Mouse (Mus musculus) CH12.LX (cell line): ENCODE measurements around the gene Trio. TPM values are rescaled to one million over a fixed set of nuclear protein-coding genes. Genes with fewer than 3 reads are reported as not detected.

Experiments used
- DNase-seq: peaks from one replicate; pipeline ENCODE4 v3.0.0-alpha.2; 2013; ENCODE audit errors: extremely low read depth
- H3K27ac ChIP-seq: 2 replicates; pipeline ENCODE4 v1.5.1; 2012; ENCODE audit warnings: low read depth, mild to moderate bottlenecking, control low read depth, moderate library complexity; ENCODE audit not compliant: insufficient read depth
- H3K27me3 ChIP-seq: replicated peaks from 2 replicates; pipeline ENCODE3; 2012; ENCODE audit warnings: inconsistent platforms
- H3K36me3 ChIP-seq, 2 experiments: replicated peaks in 1 of 2; 2 replicates each; pipeline versions ENCODE3 to v1.6.1; 2012; ENCODE audit warnings: inconsistent platforms in 1 of 2, low read length in 1 of 2, mild to moderate bottlenecking in 1 of 2, mixed read lengths in 1 of 2, moderate library complexity in 1 of 2; ENCODE audit not compliant: control insufficient read depth in 1 of 2, insufficient read depth in 1 of 2
- H3K4me1 ChIP-seq, 2 experiments: 2 replicates each; pipeline ENCODE4 v1.6.1; 2012; ENCODE audit warnings: inconsistent platforms in 1 of 2, moderate library complexity in 1 of 2; ENCODE audit not compliant: insufficient read depth in 2 of 2, control insufficient read depth in 1 of 2
- H3K4me2 ChIP-seq: 2 replicates; pipeline ENCODE4 v1.6.1; 2012; ENCODE audit warnings: low read depth, mild to moderate bottlenecking, control low read depth; ENCODE audit not compliant: poor library complexity, insufficient read depth, severe bottlenecking
- H3K4me3 ChIP-seq, 3 experiments: fragments of 150-350 bp in 1 of 3; sonication (generic) in 1 of 3; replicated peaks in 1 of 3; 2 replicates each; pipeline versions ENCODE3 to v1.5.1; 2011 to 2012; ENCODE audit warnings: low read depth in 2 of 3, low read length in 2 of 3, mild to moderate bottlenecking in 2 of 3, moderate library complexity in 2 of 3, control low read depth in 1 of 3, improper control_type of control experiment in 1 of 3, inconsistent platforms in 1 of 3, mixed read lengths in 1 of 3; ENCODE audit not compliant: poor library complexity in 1 of 3
- H3K79me2 ChIP-seq: replicated peaks from 2 replicates; pipeline ENCODE4 v1.6.1; 2012; ENCODE audit warnings: mild to moderate bottlenecking, moderate library complexity; ENCODE audit not compliant: control insufficient read depth, poor library complexity, insufficient read depth, severe bottlenecking; ENCODE audit errors: extremely low read depth
- H3K9ac ChIP-seq: 2 replicates; pipeline ENCODE4 v1.6.1; 2012; ENCODE audit warnings: low read depth, mild to moderate bottlenecking, control low read depth, moderate library complexity; ENCODE audit not compliant: insufficient read depth
- H3K9me3 ChIP-seq: replicated peaks from 2 replicates; pipeline ENCODE3; 2012; ENCODE audit warnings: low read length, inconsistent platforms, mixed read lengths
- BHLHE40 ChIP-seq: IDR thresholded peaks from 2 replicates; pipeline ENCODE4 v1.6.1; 2011; ENCODE audit warnings: mild to moderate bottlenecking, low read depth, low read length, improper control_type of control experiment
- CHD1 ChIP-seq: IDR thresholded peaks from 2 replicates; pipeline ENCODE4 v1.6.1; 2012; ENCODE audit warnings: low read depth, low read length, improper control_type of control experiment, inconsistent platforms
- CHD2 ChIP-seq: IDR thresholded peaks from 2 replicates; pipeline ENCODE4 v1.6.1; 2011; ENCODE audit warnings: low read length, improper control_type of control experiment
- CTCF ChIP-seq, 2 experiments: IDR thresholded peaks in 1 of 2; conservative IDR thresholded peaks in 1 of 2; 2 replicates each; pipeline ENCODE4 v1.5.1; 2011 to 2012; ENCODE audit warnings: low read depth in 2 of 2, low read length in 2 of 2, improper control_type of control experiment in 1 of 2, inconsistent platforms in 1 of 2, mild to moderate bottlenecking in 1 of 2, moderate library complexity in 1 of 2
- ETS1 ChIP-seq: conservative IDR thresholded peaks from 2 replicates; pipeline ENCODE4 v1.6.1; 2012; ENCODE audit warnings: low read depth, mild to moderate bottlenecking, inconsistent platforms, low read length, improper control_type of control experiment, moderate library complexity
- HCFC1 ChIP-seq: IDR thresholded peaks from 2 replicates; pipeline ENCODE4 v1.6.1; 2012; ENCODE audit warnings: low read depth, mild to moderate bottlenecking, inconsistent platforms, low read length, improper control_type of control experiment
- IRF4 ChIP-seq: IDR thresholded peaks from 2 replicates; pipeline ENCODE4 v1.6.1; 2014; ENCODE audit warnings: low read depth, mild to moderate bottlenecking, inconsistent platforms, low read length, improper control_type of control experiment
- JUN ChIP-seq: IDR thresholded peaks from 2 replicates; pipeline ENCODE4 v1.6.1; 2011; ENCODE audit warnings: low read depth, mild to moderate bottlenecking, low read length, improper control_type of control experiment, moderate library complexity; ENCODE audit not compliant: insufficient read depth
- JUND ChIP-seq: conservative IDR thresholded peaks from 2 replicates; pipeline ENCODE4 v1.6.1; 2011; ENCODE audit warnings: low read depth, low read length, improper control_type of control experiment
- KAT2A ChIP-seq: IDR thresholded peaks from 2 replicates; pipeline ENCODE4 v1.6.1; 2012; ENCODE audit warnings: low read length, improper control_type of control experiment, inconsistent platforms; ENCODE audit not compliant: insufficient replicate concordance
- MYC ChIP-seq: IDR thresholded peaks from 2 replicates; pipeline ENCODE4 v1.6.1; 2011; ENCODE audit warnings: low read depth, mild to moderate bottlenecking, improper control_type of control experiment, low read length
- NELFE ChIP-seq: IDR thresholded peaks from 2 replicates; pipeline ENCODE4 v1.6.1; 2011; ENCODE audit warnings: low read depth, low read length, improper control_type of control experiment
- NRF1 ChIP-seq: IDR thresholded peaks from 2 replicates; pipeline ENCODE4 v1.6.1; 2014; ENCODE audit warnings: low read depth, mild to moderate bottlenecking, inconsistent platforms, low read length, improper control_type of control experiment, moderate library complexity
- POLR2AphosphoS2 ChIP-seq: IDR thresholded peaks from 2 replicates; pipeline ENCODE4 v1.6.1; 2011; ENCODE audit warnings: low read depth, low read length, improper control_type of control experiment
- TCF12 ChIP-seq: IDR thresholded peaks from 2 replicates; pipeline ENCODE4 v1.6.1; 2014; ENCODE audit warnings: low read depth, mild to moderate bottlenecking, inconsistent platforms, low read length, improper control_type of control experiment
- UBTF ChIP-seq: IDR thresholded peaks from 2 replicates; pipeline ENCODE4 v1.6.1; 2012; ENCODE audit warnings: low read depth, mild to moderate bottlenecking, inconsistent platforms, low read length, improper control_type of control experiment, moderate library complexity
- USF2 ChIP-seq: conservative IDR thresholded peaks from 2 replicates; pipeline ENCODE4 v1.6.1; 2011; ENCODE audit warnings: low read depth, low read length, improper control_type of control experiment
- ZMIZ1 ChIP-seq: IDR thresholded peaks from 2 replicates; pipeline ENCODE4 v1.6.1; 2012; ENCODE audit warnings: low read depth, mild to moderate bottlenecking, inconsistent platforms, low read length, improper control_type of control experiment
- dilution Hi-C: fragments of 300-500 bp; cut with MboI; formaldehyde crosslinking; loops from 2 replicates; pipeline ENCODE4 v1.14.3; 2020; ENCODE audit warnings: low sequenced_read_pairs; ENCODE audit not compliant: extremely low pct_unique_long_range_greater_than_20kb, extremely low pct_ligation_motif_present
- in situ Hi-C: fragments of 300-500 bp; cut with MboI; formaldehyde crosslinking; loops from 3 replicates; pipeline ENCODE4 v1.14.3; 2019; ENCODE audit warnings: low sequenced_read_pairs, low pct_ligation_motif_present, low pct_unique_long_range_greater_than_20kb, mixed read lengths
- polyA plus RNA-seq: library from polyadenylated mRNA; unstranded; fragments of >175 nt; gene quantifications from 2 replicates; pipeline ENCODE4 v1.2.1, GENCODE M21; 2012; ENCODE audit warnings: low read depth; ENCODE audit not compliant: insufficient read length
- total RNA-seq, 2 experiments: library from RNA; depleted of rRNA; stranded (reverse); fragments of 300-350 nt in 1 of 2; fragments of >200 nt in 1 of 2; gene quantifications; 2 replicates each; pipeline ENCODE4 v1.2.3; 2012 to 2014

The Trio gene
- total and polyA plus RNA-seq, 3 experiments: 3.9 to 17.5 (median 4.3) TPM

- H3K79me2 ChIP-seq: no peaks in the 10 kb centered on the region
- H3K27ac ChIP-seq: no peak overlapping the region
- no peaks in the 10 kb centered on the region for H3K36me3 ChIP-seq
- no peak for DNase-seq
- H3K4me1 ChIP-seq: peaks cover 0 to 5% of the 10 kb centered on the region in 2 experiments; a peak in 1 of 4 replicates
- H3K9ac ChIP-seq: no peak overlapping the region
- no peaks in the 10 kb centered on the region for H3K9me3 ChIP-seq
- H3K4me3 ChIP-seq: no peak overlapping the region
- in situ Hi-C loops: no loop called here
- TF ChIP-seq JUND (no peak), IRF4 (no peak), ZMIZ1 (no peak), CHD1 (no peak)
- no peak overlapping the region for H3K4me2 ChIP-seq
- H3K27me3 ChIP-seq: no peaks in the 10 kb centered on the region
- dilution Hi-C loops: no loop called here
Observed at GRCm38 (mm10) chr15:27998621-27999359, 26.9 kb downstream of the Trio start.

- Histone ChIP-seq H3K4me3 (no peak overlapping the region), H3K27ac (no peak overlapping the region), H3K4me1 (peaks cover 0 to 5% of the 10 kb centered on the region in 2 experiments; a peak in 1 of 4 replicates), H3K9ac (no peak overlapping the region), H3K27me3 (no peaks in the 10 kb centered on the region), H3K9me3 (no peaks in the 10 kb centered on the region), H3K36me3 (no peaks in the 10 kb centered on the region), H3K79me2 (no peaks in the 10 kb centered on the region), H3K4me2 (no peak overlapping the region)
- no peak for DNase-seq
- in situ Hi-C loops (no loop called here), dilution Hi-C loops (no loop called here)
- TF ChIP-seq NRF1 (no peak), ZMIZ1 (no peak), NELFE (no peak), UBTF (no peak), TCF12 (no peak), IRF4 (no peak), POLR2AphosphoS2 (no peak), USF2 (no peak), CTCF (conservative IDR thresholded peaks at IDR 0.05 in 1 of 2, IDR thresholded peaks at IDR 0.05 in 1 of 2; ENCODE audit: low read depth in 2 of 2, low read length in 2 of 2) (no peak), CHD2 (no peak), JUN (no peak), HCFC1 (no peak), KAT2A (no peak), BHLHE40 (no peak), ETS1 (no peak), MYC (no peak)
Observed at GRCm38 (mm10) chr15:27997917-27998316, 27.7 kb downstream of the Trio start.
